Mouse (Mus musculus): ENCODE results near the gene Aldh9a1. TPM values are rescaled to one million over a fixed set of nuclear protein-coding genes. Genes with fewer than 3 reads are reported as not detected.

Gene Aldh9a1
- total RNA-seq, 2 experiments from 2014 or later = 25.0 to 30.4 TPM

DNA sequence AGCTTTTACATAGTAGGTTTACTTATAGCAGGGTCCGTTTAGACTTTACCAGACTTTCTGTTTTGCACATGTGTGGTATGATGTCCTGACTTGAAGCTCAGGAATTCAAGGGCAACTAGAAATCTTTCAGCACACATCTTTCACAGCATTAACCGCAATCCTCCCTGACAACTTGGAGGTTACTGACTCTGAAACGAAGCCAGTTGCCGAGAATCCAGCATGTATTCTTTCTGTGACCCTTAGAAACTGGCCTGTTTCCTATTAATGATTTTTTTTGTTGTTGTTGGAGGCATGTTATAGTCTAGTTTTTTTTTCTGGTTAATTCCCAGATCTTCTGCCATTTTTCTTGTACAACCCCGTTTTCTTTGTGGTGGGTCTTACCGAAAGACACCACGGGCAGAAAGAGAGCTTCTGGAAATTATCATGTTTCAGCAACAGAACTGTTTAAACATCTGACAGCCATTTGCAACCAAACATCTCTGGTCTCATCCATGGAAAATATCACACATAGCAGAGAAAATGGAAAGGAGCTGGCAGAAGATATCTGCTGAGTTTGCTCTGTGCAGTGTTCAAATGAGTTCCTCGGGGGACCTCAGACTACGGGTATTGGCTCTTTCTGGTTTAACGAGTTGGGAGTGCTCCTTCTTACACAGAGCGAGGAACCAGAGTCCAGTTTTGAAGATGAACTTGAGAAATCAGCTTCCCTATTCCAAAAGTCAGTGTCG lies 62.4 kb downstream of the Aldh9a1 start:
- DNase-seq = no peak
- intact Hi-C loops (cut with DNase I) = loop anchor here (10.0 kb wide), 1 partner anchor 483 kb away; no protein-coding TSS in a partner anchor

DNA sequence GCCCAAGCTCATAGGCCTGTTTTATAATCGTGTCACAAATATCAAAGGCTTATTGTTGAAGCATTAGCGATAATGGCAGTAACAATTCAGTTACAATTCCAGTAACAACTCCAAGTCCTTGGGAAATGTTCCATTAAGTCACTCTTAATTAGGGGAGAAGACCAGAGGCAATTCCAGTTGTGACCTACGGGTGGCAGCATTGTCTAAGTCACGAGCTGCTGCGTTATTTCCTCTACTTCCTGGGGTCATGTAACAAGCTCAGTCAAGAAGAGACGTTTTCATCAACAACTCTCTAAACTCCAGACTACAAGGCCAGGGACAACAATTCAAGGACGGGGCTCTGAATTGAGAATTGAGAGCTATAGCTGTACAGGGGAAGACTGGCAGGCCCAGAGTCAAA lies 65.1 kb downstream of the Aldh9a1 start:
- intact Hi-C loops (cut with DNase I) = loop anchor here (2.0 to 10.0 kb wide), 4 partner anchors 222 to 480 kb away; no protein-coding TSS in a partner anchor
- DNase-seq = peak; percentile 76 to 86

Small RNA genes lying within 50 kb of the gene (microRNA-seq; reads per million reads assigned to microRNA genes)
- gene Gm25911 = 0 to 0.48 reads per million in 2 experiments

Other genes with a start within 250 kb of the Aldh9a1 start
- gene Uck2, start 64.7 kb upstream of the Aldh9a1 start, total RNA-seq (2021) = 10 to 100 TPM; 47.3 to 54.5 TPM
- gene Tmco1, start 41.6 kb upstream of the Aldh9a1 start, total RNA-seq (2021) = 10 to 100 TPM; 80.6 to 86.5 TPM
- 100 to 1,000 TPM; 217 to 220 TPM for gene Mgst3, start 43.9 kb downstream of the Aldh9a1 start, total RNA-seq (2021)
- 1 to 10 TPM; 2.0 to 2.5 TPM for gene Lrrc52, start 116.8 kb downstream of the Aldh9a1 start, total RNA-seq (2021)
- gene Rxrg, start 248.4 kb downstream of the Aldh9a1 start, total RNA-seq (2021) = 10 to 100 TPM; 45.9 to 46.8 TPM

All from heart, postnatal 14 days (tissue).